Mouse (Mus musculus): ENCODE data around the gene Myo5a. TPM values are rescaled to one million over a fixed set of nuclear protein-coding genes. Genes with fewer than 3 reads are reported as not detected.
A peak's percentile ranks its signal among the peaks of the same experiment; 100 is the strongest.

The Myo5a gene
- polyA plus RNA-seq, 1 experiment from 2014 or later = 23.3 TPM

GRCm38 (mm10) chr9:75035944-75036343 lies 34.9 kb upstream of the Myo5a start:
- Histone ChIP-seq H3K4me2 (replicated peaks; ENCODE audit: low read depth, low read length) (no peak overlapping the region), H3K9ac (replicated peaks; ENCODE audit: low read depth, low read length) (no peak overlapping the region), H3K27ac (ENCODE audit: low read length) (no peak overlapping the region), H3K4me3 (ENCODE audit: low read depth, low read length) (no peak overlapping the region), H3K36me3 (ENCODE audit: control insufficient read depth, insufficient read depth, low read length) (no peaks in the 10 kb centered on the region), H3K9me3 (ENCODE audit: control insufficient read depth, low read depth, low read length) (no peaks in the 10 kb centered on the region), H3K27me3 (ENCODE audit: control insufficient read depth, insufficient read depth, low read length) (no peaks in the 10 kb centered on the region), H3K4me1 (ENCODE audit: control insufficient read depth, insufficient read depth, low read length) (no peaks in the 10 kb centered on the region)
- WGBS = 74% methylated on average over 4 of the region's 4 CpGs
- no peak for ATAC-seq (ENCODE audit: insufficient number of reproducible peaks, insufficient read depth, low FRiP score, low read depth)

- WGBS = under 1% methylated on average over 69 of the region's 73 CpGs
- no peaks in the 10 kb centered on the region for H3K27me3 ChIP-seq (ENCODE audit: control insufficient read depth, insufficient read depth, low read length)
- H3K9ac ChIP-seq (replicated peaks; ENCODE audit: low read depth, low read length) = peak within 1 kb of the TSS; percentile 88
- H3K4me1 ChIP-seq (ENCODE audit: control insufficient read depth, insufficient read depth, low read length) = no peaks in the 10 kb centered on the region
- no peaks in the 10 kb centered on the region for H3K9me3 ChIP-seq (ENCODE audit: control insufficient read depth, low read depth, low read length)
- peak; percentile 91 for ATAC-seq (ENCODE audit: insufficient number of reproducible peaks, insufficient read depth, low FRiP score, low read depth)
- peak within 1 kb of the TSS; percentile 99 for H3K4me3 ChIP-seq (ENCODE audit: low read depth, low read length)
- H3K36me3 ChIP-seq (ENCODE audit: control insufficient read depth, insufficient read depth, low read length) = no peaks in the 10 kb centered on the region; the same call in 1 of the 2 replicates
- peak within 1 kb of the TSS; percentile 55 for H3K4me2 ChIP-seq (replicated peaks; ENCODE audit: low read depth, low read length)
- peak within 1 kb of the TSS; percentile 74 for H3K27ac ChIP-seq (ENCODE audit: low read length)
These were observed 33.1 kb upstream of the Myo5a start, which contains the start of gene Arpp19 for GRCm38 (mm10) chr9:75037451-75038356. Gene Arpp19, plus strand, starts transcription at chr9:75037614.

DNA sequence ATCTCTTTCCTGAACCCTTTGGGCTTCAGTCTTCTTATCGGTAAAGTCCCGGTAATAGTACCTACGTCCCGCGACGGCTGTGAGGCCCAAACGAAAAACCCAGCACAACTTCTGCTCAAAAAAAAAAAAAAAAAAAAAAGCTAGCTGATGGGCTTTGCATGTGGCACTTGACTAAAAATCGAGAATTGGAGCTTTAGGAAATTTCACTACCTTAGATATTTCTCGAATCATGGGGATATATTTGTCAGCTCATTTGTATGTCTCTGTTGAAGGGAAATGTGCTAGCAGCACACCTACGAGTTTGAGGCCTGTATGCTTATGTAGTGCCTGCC lies 32.5 kb upstream of the Myo5a start:
- Histone ChIP-seq H3K27ac (ENCODE audit: low read length) (no peak overlapping the region), H3K36me3 (ENCODE audit: control insufficient read depth, insufficient read depth, low read length) (peaks cover 3% of the 10 kb centered on the region; the same call in 1 of the 2 replicates), H3K27me3 (ENCODE audit: control insufficient read depth, insufficient read depth, low read length) (no peaks in the 10 kb centered on the region), H3K4me2 (replicated peaks; ENCODE audit: low read depth, low read length) (peak overlapping the region; percentile 55), H3K4me1 (ENCODE audit: control insufficient read depth, insufficient read depth, low read length) (no peaks in the 10 kb centered on the region), H3K4me3 (ENCODE audit: low read depth, low read length) (peak overlapping the region; percentile 99), H3K9ac (replicated peaks; ENCODE audit: low read depth, low read length) (peak overlapping the region; percentile 88), H3K9me3 (ENCODE audit: control insufficient read depth, low read depth, low read length) (no peaks in the 10 kb centered on the region)
- ATAC-seq (ENCODE audit: insufficient number of reproducible peaks, insufficient read depth, low FRiP score, low read depth) = no peak; the same call in 1 of the 2 replicates
- under 1% methylated on average over 10 of the region's 10 CpGs for WGBS

DNA sequence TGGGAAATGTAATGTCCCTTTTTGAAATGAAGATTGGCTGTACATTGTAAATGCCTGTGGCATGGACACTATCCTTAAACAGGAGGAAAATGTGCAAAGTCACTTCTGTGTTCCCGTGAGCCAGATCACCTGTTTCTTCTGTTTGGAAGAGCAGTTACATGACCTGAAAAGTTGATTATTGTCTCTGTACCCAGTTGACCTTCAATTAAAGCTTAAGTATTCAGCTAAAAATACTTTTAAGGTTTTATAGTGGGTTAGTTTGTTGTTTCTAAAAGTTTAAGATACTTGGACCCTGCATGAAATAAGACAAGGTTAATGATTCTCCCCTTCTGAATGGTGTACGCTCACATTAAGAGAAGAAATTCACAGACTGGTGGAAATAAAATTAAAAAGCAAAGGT lies 30.2 kb upstream of the Myo5a start:
- no peaks in the 10 kb centered on the region for H3K27me3 ChIP-seq (ENCODE audit: control insufficient read depth, insufficient read depth, low read length)
- no peak overlapping the region for H3K27ac ChIP-seq (ENCODE audit: low read length)
- peaks cover 4% of the 10 kb centered on the region; the same call in 1 of the 2 replicates for H3K36me3 ChIP-seq (ENCODE audit: control insufficient read depth, insufficient read depth, low read length)
- H3K4me2 ChIP-seq (replicated peaks; ENCODE audit: low read depth, low read length) = no peak overlapping the region
- no peak overlapping the region for H3K9ac ChIP-seq (replicated peaks; ENCODE audit: low read depth, low read length)
- 85% methylated on average over 2 of the region's 2 CpGs for WGBS
- H3K4me3 ChIP-seq (ENCODE audit: low read depth, low read length) = no peak overlapping the region
- H3K9me3 ChIP-seq (ENCODE audit: control insufficient read depth, low read depth, low read length) = no peaks in the 10 kb centered on the region
- H3K4me1 ChIP-seq (ENCODE audit: control insufficient read depth, insufficient read depth, low read length) = no peaks in the 10 kb centered on the region
- no peak for ATAC-seq (ENCODE audit: insufficient number of reproducible peaks, insufficient read depth, low FRiP score, low read depth)

DNA sequence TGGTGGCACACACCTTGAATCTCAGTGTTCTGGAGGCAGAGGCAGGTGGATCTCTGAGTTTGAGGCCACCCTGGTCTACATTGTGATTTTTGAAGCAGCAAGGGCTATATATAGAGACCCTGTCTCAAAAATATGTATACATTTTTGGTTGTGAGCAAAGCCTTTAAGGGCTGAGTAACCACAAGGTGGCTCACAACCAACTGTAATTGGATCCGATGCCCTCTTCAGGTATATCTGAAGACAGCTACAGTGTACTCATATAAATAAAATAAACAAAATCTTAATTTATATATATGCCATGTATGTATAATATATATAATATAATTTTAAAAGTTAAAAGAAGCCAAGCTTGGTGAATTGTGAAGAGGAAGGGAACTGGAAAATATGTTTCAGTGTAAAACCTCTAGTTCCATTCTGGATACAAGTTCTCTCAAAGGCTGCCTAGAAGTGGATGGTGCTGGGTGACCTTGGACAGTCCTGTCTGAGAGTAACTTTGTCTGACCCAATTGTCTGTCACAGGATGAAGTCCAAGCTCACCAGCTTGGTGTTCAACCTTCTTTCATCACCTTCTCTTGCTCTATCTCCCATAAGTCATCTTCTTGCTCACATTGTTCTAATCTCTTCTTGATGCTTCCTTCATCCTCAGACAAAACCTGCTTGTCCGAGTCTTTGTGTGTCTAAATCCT lies 28.8 kb upstream of the Myo5a start:
- no peaks in the 10 kb centered on the region for H3K4me1 ChIP-seq (ENCODE audit: control insufficient read depth, insufficient read depth, low read length)
- peaks cover 4% of the 10 kb centered on the region; the same call in 1 of the 2 replicates for H3K36me3 ChIP-seq (ENCODE audit: control insufficient read depth, insufficient read depth, low read length)
- no peaks in the 10 kb centered on the region for H3K27me3 ChIP-seq (ENCODE audit: control insufficient read depth, insufficient read depth, low read length)
- H3K9me3 ChIP-seq (ENCODE audit: control insufficient read depth, low read depth, low read length) = no peaks in the 10 kb centered on the region
- no peak overlapping the region for H3K27ac ChIP-seq (ENCODE audit: low read length)
- no peak overlapping the region for H3K4me3 ChIP-seq (ENCODE audit: low read depth, low read length)
- H3K4me2 ChIP-seq (replicated peaks; ENCODE audit: low read depth, low read length) = no peak overlapping the region
- H3K9ac ChIP-seq (replicated peaks; ENCODE audit: low read depth, low read length) = no peak overlapping the region
- ATAC-seq (ENCODE audit: insufficient number of reproducible peaks, insufficient read depth, low FRiP score, low read depth) = no peak
- WGBS = 80% methylated on average over 2 of the region's 2 CpGs

- no peaks in the 10 kb centered on the region for H3K4me1 ChIP-seq (ENCODE audit: control insufficient read depth, insufficient read depth, low read length)
- H3K4me3 ChIP-seq (ENCODE audit: low read depth, low read length) = no peak overlapping the region
- no peak for ATAC-seq (ENCODE audit: insufficient number of reproducible peaks, insufficient read depth, low FRiP score, low read depth)
- peaks cover 4% of the 10 kb centered on the region; the same call in 1 of the 2 replicates for H3K36me3 ChIP-seq (ENCODE audit: control insufficient read depth, insufficient read depth, low read length)
- H3K9ac ChIP-seq (replicated peaks; ENCODE audit: low read depth, low read length) = no peak overlapping the region
- 91% methylated on average over 2 of the region's 2 CpGs for WGBS
- H3K27ac ChIP-seq (ENCODE audit: low read length) = no peak overlapping the region
- H3K9me3 ChIP-seq (ENCODE audit: control insufficient read depth, low read depth, low read length) = no peaks in the 10 kb centered on the region
- H3K4me2 ChIP-seq (replicated peaks; ENCODE audit: low read depth, low read length) = no peak overlapping the region
- no peaks in the 10 kb centered on the region for H3K27me3 ChIP-seq (ENCODE audit: control insufficient read depth, insufficient read depth, low read length)
These were observed 27.6 kb upstream of the Myo5a start for GRCm38 (mm10) chr9:75043191-75043590.

DNA sequence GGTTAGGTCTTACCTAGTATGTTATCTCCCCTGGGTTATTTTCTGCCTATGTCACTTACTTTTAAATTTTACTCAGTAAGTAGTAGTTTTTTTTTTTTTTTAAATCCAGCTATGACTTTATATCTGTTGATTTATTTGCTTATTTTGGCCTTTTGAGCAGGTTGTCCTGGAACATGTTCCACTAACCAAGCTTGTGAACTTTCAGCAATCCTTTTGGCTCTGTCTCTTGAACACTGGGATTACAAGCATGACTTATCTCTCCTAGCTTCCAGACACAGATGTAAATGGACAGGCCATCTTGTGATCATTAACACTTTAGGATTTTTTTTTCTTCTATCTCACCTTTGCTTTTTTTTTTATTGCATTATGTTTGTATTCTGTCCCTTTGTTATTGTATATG lies 23.7 kb upstream of the Myo5a start:
- Histone ChIP-seq H3K9ac (replicated peaks; ENCODE audit: low read depth, low read length) (no peak overlapping the region), H3K4me3 (ENCODE audit: low read depth, low read length) (no peak overlapping the region), H3K27ac (ENCODE audit: low read length) (no peak overlapping the region), H3K4me2 (replicated peaks; ENCODE audit: low read depth, low read length) (no peak overlapping the region), H3K9me3 (ENCODE audit: control insufficient read depth, low read depth, low read length) (no peaks in the 10 kb centered on the region), H3K27me3 (ENCODE audit: control insufficient read depth, insufficient read depth, low read length) (no peaks in the 10 kb centered on the region), H3K4me1 (ENCODE audit: control insufficient read depth, insufficient read depth, low read length) (no peaks in the 10 kb centered on the region), H3K36me3 (ENCODE audit: control insufficient read depth, insufficient read depth, low read length) (peaks cover 4% of the 10 kb centered on the region; the same call in 1 of the 2 replicates)
- ATAC-seq (ENCODE audit: insufficient number of reproducible peaks, insufficient read depth, low FRiP score, low read depth) = no peak

DNA sequence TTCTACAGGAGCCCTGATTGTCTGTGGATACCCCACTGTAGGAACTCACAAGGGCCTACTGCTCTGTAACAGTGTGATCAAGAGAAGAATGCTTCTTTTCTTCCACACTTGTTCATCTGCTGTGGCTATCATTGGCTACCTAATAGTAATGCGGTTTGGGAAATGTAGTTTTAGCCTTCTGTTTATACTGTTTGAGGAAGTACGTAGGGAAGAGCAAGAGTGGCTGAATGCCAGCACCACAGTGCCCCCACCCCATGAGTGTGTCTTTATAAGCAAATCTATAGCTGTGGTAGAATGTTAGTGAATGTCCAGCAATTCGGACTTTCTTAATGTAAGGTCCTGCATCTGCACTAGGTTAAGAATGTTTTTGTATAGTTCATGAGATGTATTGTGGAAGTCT lies 21.7 kb upstream of the Myo5a start:
- Histone ChIP-seq H3K27ac (ENCODE audit: low read length) (no peak overlapping the region), H3K9me3 (ENCODE audit: control insufficient read depth, low read depth, low read length) (no peaks in the 10 kb centered on the region), H3K27me3 (ENCODE audit: control insufficient read depth, insufficient read depth, low read length) (no peaks in the 10 kb centered on the region), H3K4me3 (ENCODE audit: low read depth, low read length) (no peak overlapping the region), H3K9ac (replicated peaks; ENCODE audit: low read depth, low read length) (no peak overlapping the region), H3K4me2 (replicated peaks; ENCODE audit: low read depth, low read length) (no peak overlapping the region), H3K36me3 (ENCODE audit: control insufficient read depth, insufficient read depth, low read length) (no peaks in the 10 kb centered on the region; the same call in 1 of the 2 replicates), H3K4me1 (ENCODE audit: control insufficient read depth, insufficient read depth, low read length) (no peaks in the 10 kb centered on the region)
- WGBS = 51% methylated on average over 3 of the region's 3 CpGs
- no peak for ATAC-seq (ENCODE audit: insufficient number of reproducible peaks, insufficient read depth, low FRiP score, low read depth)
